Mouse (Mus musculus) monocyte, adult 5-6 weeks (primary cell): Measurements from ENCODE around the gene Ttc39d. TPM values are rescaled to one million over a fixed set of nuclear protein-coding genes. Genes with fewer than 3 reads are reported as not detected.

Experiments used
- ATAC-seq: fragments of 153-309, 156-312 bp; replicated peaks from 2 replicates; pipeline ENCODE4 v1.8.0; 2017; ENCODE audit warnings: mild to moderate bottlenecking; ENCODE audit not compliant: low TSS enrichment, insufficient number of reproducible peaks, severe bottlenecking, poor library complexity, low FRiP score
- total RNA-seq: library from RNA; stranded (forward); fragments of 200-1000, 200-491, 200-594 nt; gene quantifications from 3 replicates; pipeline ENCODE4 v1.2.3, GENCODE M21; 2017

Gene Ttc39d
- total RNA-seq, 1 experiment from 2014 or later, result not detected

- ATAC-seq, result no peak
Measured at GRCm38 (mm10) chr17:80237475-80237874, 30.2 kb downstream of the Ttc39d start.

GRCm38 (mm10) chr17:80241594-80241993 is 34.3 kb downstream of the Ttc39d start:
- ATAC-seq, result no peak

GRCm38 (mm10) chr17:80243116-80243515 is 35.9 kb downstream of the Ttc39d start:
- ATAC-seq, result no peak

GRCm38 (mm10) chr17:80252757-80253525 is 45.7 kb downstream of the Ttc39d start:
- ATAC-seq, result no peak

- ATAC-seq, result no peak
Measured at GRCm38 (mm10) chr17:80254421-80254820, 47.2 kb downstream of the Ttc39d start.

GRCm38 (mm10) chr17:80255208-80255607 is 47.9 kb downstream of the Ttc39d start:
- no peak for ATAC-seq

- ATAC-seq, result no peak
Measured at GRCm38 (mm10) chr17:80267065-80267464, 59.8 kb downstream of the Ttc39d start.

Other genes starting within 250 kb of the Ttc39d start
- 32.6 to 35.1 TPM (median 33.5 TPM) in 3 replicates for gene Hnrnpll, start 145.1 kb upstream of the Ttc39d start, total RNA-seq
- 2.5 to 7.3 TPM (median 2.7 TPM) in 3 replicates for gene Galm, start 80.0 kb upstream of the Ttc39d start, total RNA-seq
- gene Srsf7, start 153 bp upstream of the Ttc39d start, total RNA-seq, result 262 to 315 TPM (median 271 TPM) in 3 replicates
- 2.4 to 12.1 TPM (median 7.7 TPM) in 3 replicates for gene Gemin6, start 17.0 kb downstream of the Ttc39d start, total RNA-seq
- 2.5 TPM in 1 of 3 replicates, not detected in the others for gene Morn2, start 82.7 kb downstream of the Ttc39d start, total RNA-seq
- 18.1 to 38.1 TPM (median 33.2 TPM) in 3 replicates for gene Dhx57, start 83.0 kb downstream of the Ttc39d start, total RNA-seq
- 3.4 TPM in 1 of 3 replicates, not detected in the others for gene Arhgef33, start 99.9 kb downstream of the Ttc39d start, total RNA-seq
- not detected in 3 replicates for gene Gm10190, start 166.1 kb downstream of the Ttc39d start, total RNA-seq